Mouse (Mus musculus) hindbrain, embryonic 12.5 days (tissue): ENCODE measurements around the gene Wbp1l. TPM values are rescaled to one million over a fixed set of nuclear protein-coding genes. Genes with fewer than 3 reads are reported as not detected.
A peak's percentile ranks its signal among the peaks of the same experiment; 100 is the strongest.
"Not testable (repeated sequence)": the region's sequence is repeated elsewhere in the genome, so short reads cannot be mapped to it uniquely, and the experiment has no call there.

Experiments used
- ATAC-seq: fragments of 200-750 bp; cut with Nextera tagmentation; 2 replicates; pipeline ENCODE4 v1.8.0; 2017; ENCODE audit warnings: moderate TSS enrichment; ENCODE audit not compliant: low FRiP score
- H3K27ac ChIP-seq: fragments of 300-500 bp; sonication (generic); 2 replicates; pipeline ENCODE4 v1.5.1; 2016; ENCODE audit warnings: mild to moderate bottlenecking
- H3K27me3 ChIP-seq: fragments of 300-500 bp; sonication (generic); 2 replicates; pipeline ENCODE4 v1.6.1; 2016; ENCODE audit warnings: mild to moderate bottlenecking
- H3K36me3 ChIP-seq: fragments of 300-500 bp; sonication (generic); 2 replicates; pipeline ENCODE4 v1.6.1; 2016; ENCODE audit warnings: mild to moderate bottlenecking
- H3K4me1 ChIP-seq: fragments of 300-500 bp; sonication (generic); 2 replicates; pipeline ENCODE4 v1.6.1; 2016
- H3K4me2 ChIP-seq: fragments of 300-500 bp; sonication (generic); replicated peaks from 2 replicates; pipeline ENCODE4 v1.6.1; 2016; ENCODE audit warnings: mild to moderate bottlenecking
- H3K4me3 ChIP-seq: fragments of 300-500 bp; sonication (generic); 2 replicates; pipeline ENCODE4 v1.5.1; 2016; ENCODE audit warnings: mild to moderate bottlenecking
- H3K9ac ChIP-seq: fragments of 300-500 bp; sonication (generic); 2 replicates; pipeline ENCODE4 v1.6.1; 2016; ENCODE audit warnings: mild to moderate bottlenecking, moderate library complexity
- H3K9me3 ChIP-seq: fragments of 300-500 bp; sonication (generic); replicated peaks from 2 replicates; pipeline ENCODE4 v1.6.1; 2016; ENCODE audit warnings: mild to moderate bottlenecking
- WGBS: fragments of 180-500 bp; shearing (Covaris S2); methylation state at CpG from one replicate; pipeline ENCODE4 v1.1.7; 2016; 5-methylcytosine and 5-hydroxymethylcytosine counted together
- polyA plus RNA-seq: library from polyadenylated mRNA; unstranded; fragments of >200 nt; fragmentation: Nextera tagmentation; extraction: Ambion mirVana; gene quantifications from 2 replicates; pipeline ENCODE4 v1.2.1, GENCODE M21; 2016

The Wbp1l gene
- polyA plus RNA-seq, result 54.6 and 56.4 TPM in 2 replicates

DNA sequence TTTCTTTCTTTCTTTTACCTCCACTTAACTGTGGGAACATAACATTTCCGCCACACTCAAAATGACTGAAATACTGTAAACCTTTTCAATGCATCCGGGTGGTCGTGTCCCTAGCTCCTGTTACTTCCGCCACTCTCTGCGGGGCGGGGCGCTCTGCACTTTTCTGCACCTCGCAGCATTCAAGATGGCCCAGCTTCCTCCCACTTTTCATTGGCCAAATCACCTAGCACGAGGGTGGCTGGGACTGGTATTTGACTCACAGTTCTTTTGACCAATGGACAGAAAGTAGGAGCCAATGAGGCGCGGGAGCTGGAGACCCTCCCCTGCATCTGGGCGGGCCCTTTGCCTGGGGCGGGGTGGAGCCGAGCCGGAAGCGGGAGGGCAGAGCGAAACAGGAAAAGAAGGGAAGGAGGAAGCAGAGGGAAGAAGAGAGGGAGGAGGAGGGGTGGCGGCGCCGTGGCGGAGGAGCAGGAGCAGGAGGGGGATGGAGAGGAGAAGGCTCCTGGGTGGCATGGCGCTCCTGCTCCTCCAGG lies at the start of gene Wbp1l:
Gene Wbp1l, plus strand, starts transcription at position 365 of the 533 bp plus-strand sequence.
- peak within 1 kb of the TSS; percentile 60 for H3K27ac ChIP-seq
- peaks cover 20% of the 10 kb centered on the region for H3K4me1 ChIP-seq
- peak within 1 kb of the TSS; percentile 94 for H3K4me3 ChIP-seq
- peak within 1 kb of the TSS; percentile 97 for H3K4me2 ChIP-seq
- H3K9me3 ChIP-seq, result no peaks in the 10 kb centered on the region
- H3K9ac ChIP-seq, result peak within 1 kb of the TSS; percentile 87
- peak; percentile 99 for ATAC-seq
- peaks cover 15% of the 10 kb centered on the region; the same call in 1 of the 2 replicates for H3K36me3 ChIP-seq
- WGBS, result under 1% methylated on average over 21 of the region's 22 CpGs
- H3K27me3 ChIP-seq, result no peaks in the 10 kb centered on the region

DNA sequence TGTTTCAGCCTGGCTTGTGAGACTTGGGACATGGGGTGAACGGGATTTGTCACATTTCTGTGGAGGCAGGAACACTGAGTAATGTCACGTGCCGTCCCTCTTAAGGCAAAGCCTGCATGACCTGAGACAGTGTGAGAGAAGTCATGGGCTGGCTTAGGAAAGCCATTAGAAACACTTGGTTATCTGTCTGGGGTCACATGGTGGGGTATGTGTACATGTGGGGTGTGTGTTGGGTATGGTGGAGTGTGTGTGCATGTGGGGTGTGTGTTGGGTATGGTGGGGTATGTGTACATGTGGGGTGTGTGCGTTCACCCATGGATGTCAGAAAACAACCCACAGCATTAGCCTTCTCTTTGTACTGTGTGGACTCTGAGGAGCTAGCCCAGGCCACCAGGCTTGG lies 48.5 kb upstream of the Wbp1l start:
- no peak overlapping the region for H3K4me3 ChIP-seq
- no peaks in the 10 kb centered on the region for H3K9me3 ChIP-seq
- no peak for ATAC-seq
- H3K4me1 ChIP-seq, result peaks cover 5% of the 10 kb centered on the region
- no peak overlapping the region for H3K4me2 ChIP-seq
- H3K27me3 ChIP-seq, result no peaks in the 10 kb centered on the region
- H3K27ac ChIP-seq, result no peak overlapping the region
- H3K36me3 ChIP-seq, result peaks cover 58% of the 10 kb centered on the region
- H3K9ac ChIP-seq, result no peak overlapping the region
- 88% methylated on average over 4 of the region's 4 CpGs for WGBS

DNA sequence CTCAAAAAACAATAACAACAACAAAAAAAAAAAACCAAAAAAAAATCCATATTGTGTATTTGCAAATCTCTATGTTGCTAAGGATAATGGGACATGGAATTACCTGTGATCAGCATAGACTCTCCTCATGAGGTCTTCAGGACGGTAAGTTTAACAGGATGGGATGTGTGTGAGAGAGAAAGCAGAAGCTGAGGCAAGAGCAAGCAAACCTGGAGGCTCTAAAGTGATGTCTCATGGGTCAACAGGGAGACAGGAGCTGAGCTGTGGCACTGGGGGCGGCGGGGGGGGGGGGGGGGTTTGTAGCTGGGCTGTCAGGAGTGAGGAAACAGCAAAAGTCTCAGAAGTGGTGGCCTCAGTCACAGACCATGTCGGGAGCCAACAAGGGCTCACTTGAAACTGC lies 46.4 kb upstream of the Wbp1l start:
- H3K36me3 ChIP-seq, result peaks cover 70% of the 10 kb centered on the region

DNA sequence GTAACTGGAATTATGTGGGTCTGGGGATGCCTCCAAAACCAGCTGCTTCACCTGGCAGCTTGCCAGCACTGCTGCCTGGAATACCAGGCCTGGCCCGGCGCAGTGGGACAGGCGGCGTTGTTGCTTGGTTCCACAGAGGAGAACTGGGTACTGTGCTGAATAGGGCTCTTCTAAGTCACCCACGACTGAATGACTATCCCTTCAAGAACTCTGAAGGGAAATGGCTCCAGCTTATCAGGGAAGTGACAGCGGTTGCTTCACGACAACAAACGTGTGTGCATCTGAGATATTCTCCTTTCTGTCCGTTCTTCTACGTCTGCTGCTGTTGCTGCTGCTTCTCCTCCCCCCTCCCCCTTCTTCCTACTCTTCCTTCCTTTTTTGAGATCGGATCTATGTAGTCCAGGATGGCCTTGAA lies 45.3 kb upstream of the Wbp1l start:
- peak; percentile 58 for ATAC-seq
- Histone ChIP-seq H3K9me3 (no peaks in the 10 kb centered on the region), H3K36me3 (peaks cover 68% of the 10 kb centered on the region), H3K27me3 (no peaks in the 10 kb centered on the region), H3K4me1 (peaks cover 3% of the 10 kb centered on the region; the same call in 1 of the 2 replicates), H3K9ac (no peak overlapping the region), H3K4me3 (no peak overlapping the region), H3K27ac (0 out of 2 replicates have a peak overlapping the region, but pooled peaks have one; percentile 30), H3K4me2 (no peak overlapping the region)
- 76% methylated on average over 11 of the region's 11 CpGs for WGBS

More for the DNA sequence above, 46.4 kb upstream of the Wbp1l start:
- H3K27me3 ChIP-seq, result no peaks in the 10 kb centered on the region
- WGBS, result 89% methylated on average over 3 of the region's 4 CpGs
- no peak for ATAC-seq
- H3K9me3 ChIP-seq, result no peaks in the 10 kb centered on the region
- no peak overlapping the region for H3K27ac ChIP-seq
- no peak overlapping the region for H3K9ac ChIP-seq
- H3K4me1 ChIP-seq, result peaks cover 5% of the 10 kb centered on the region
- H3K4me2 ChIP-seq, result no peak overlapping the region
- no peak overlapping the region for H3K4me3 ChIP-seq

DNA sequence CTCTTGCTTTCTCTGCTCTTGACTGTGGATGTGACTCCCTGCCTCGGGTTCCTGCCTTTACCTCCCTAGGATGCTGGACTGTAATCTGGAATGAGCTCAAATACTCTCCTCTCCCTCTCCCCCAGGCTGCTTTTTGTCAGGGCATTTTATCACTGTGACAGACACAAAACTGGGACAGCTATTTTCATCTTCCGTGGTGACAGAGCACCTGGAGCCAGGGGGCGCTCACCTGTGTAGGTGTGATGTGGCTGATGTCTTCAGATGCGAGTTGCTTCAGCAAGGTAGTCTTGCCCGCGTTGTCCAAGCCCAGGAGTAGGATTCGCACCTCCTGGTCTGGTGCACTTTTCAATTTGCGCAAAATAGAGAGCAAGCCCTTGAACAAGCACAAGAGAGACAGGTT lies 40.9 kb upstream of the Wbp1l start:
- Histone ChIP-seq H3K4me1 (peaks cover 3% of the 10 kb centered on the region; the same call in 1 of the 2 replicates), H3K9ac (no peak overlapping the region), H3K9me3 (no peaks in the 10 kb centered on the region), H3K27ac (no peak overlapping the region), H3K4me3 (no peak overlapping the region), H3K36me3 (peaks cover 39% of the 10 kb centered on the region), H3K27me3 (no peaks in the 10 kb centered on the region), H3K4me2 (no peak overlapping the region)
- 79% methylated on average over 8 of the region's 8 CpGs for WGBS
- no peak for ATAC-seq

DNA sequence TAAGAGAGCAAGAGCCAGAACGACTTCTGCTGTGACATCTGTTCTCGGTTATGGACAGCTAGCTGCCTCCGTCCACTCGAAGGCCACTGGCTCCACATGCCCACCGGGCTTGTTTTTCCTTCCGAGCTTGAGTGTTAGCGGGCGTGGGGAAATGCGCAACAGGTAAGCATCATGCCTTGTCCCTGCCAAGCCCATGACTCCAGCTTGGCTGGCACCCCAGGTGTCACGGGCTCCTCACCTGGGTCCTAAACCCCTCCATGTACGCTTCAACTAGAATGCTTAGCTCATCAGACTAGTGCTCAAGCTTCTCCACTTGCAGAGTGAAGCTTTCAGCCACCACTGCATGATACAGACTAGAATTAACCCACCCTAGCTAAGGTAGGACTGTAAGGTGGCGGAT lies 40.3 kb upstream of the Wbp1l start:
- Histone ChIP-seq H3K36me3 (peaks cover 39% of the 10 kb centered on the region), H3K4me2 (no peak overlapping the region), H3K9me3 (no peaks in the 10 kb centered on the region), H3K9ac (no peak overlapping the region), H3K4me1 (0 out of 2 replicates have a peak, but pooled peaks cover under 1% of the 10 kb centered on the region), H3K4me3 (no peak overlapping the region), H3K27ac (no peak overlapping the region), H3K27me3 (no peaks in the 10 kb centered on the region)
- WGBS, result 63% methylated on average over 12 of the region's 12 CpGs
- ATAC-seq, result no peak

DNA sequence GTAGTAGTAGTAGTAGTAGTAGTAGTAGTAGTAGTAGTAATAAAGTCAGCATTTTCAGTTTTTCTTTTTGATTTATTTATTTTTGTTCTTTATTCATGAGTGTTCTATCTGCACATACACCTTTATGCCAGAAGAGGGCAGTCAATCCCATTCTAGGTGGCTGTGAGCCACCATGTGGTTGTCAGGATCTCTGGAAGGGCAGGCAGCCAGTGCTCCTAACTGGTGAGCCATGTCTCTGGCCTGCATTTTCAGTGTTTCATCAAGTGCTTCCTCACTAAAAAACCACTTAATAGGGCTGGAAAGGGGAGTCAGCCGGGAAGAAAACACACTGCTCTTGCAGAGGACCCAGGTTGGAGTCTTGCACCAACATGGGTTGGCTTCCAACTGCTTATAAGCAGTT lies 36.8 kb upstream of the Wbp1l start:
- no peak for ATAC-seq
- no peaks in the 10 kb centered on the region for H3K27me3 ChIP-seq

DNA sequence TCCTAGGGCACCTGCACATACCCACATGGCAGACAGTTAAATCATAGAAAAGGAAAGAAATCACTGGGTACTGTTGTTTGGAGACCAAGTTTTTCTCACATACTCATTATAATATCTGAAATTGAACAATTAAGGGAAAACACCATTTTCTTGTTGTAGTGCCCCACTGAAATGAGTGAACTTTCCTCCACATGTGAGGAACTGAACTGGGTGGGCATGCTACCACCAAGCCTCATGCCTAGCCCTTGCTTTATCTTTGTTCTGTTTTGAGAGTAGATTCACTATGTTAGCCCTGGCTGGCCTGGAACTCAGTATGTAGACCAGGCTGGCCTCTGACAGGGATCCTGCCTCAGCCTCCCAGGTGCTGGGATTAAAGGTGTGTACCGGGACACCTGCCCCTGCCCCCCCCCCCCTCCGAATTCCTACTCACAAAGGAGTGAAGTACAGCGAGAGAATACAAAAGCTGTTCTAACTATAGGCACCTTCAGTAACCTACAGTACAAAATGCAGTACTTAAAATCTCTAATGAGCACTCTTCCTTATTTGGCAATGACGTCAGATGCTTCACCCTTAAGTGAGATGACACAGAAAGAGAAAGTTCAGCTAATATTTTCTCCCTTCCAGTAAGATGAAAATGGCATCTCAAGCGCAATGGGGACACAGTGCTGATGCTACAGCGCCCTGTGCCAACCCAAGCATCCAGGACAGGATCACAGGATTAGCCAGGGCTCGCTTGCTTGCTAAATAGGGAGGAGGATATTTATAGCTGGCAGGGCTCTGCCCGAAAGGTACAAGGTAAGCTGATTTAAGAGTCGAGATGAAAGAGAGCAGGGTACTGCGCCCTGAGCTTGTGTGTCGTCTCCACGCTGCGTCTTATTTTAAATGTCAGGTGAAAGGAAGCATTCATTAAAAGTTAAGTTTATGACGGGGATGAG lies 36.0 kb upstream of the Wbp1l start:
- Histone ChIP-seq H3K27ac (peak overlapping the region; percentile 30; the same call in 1 of the 2 replicates), H3K4me1 (0 out of 2 replicates have a peak, but pooled peaks cover 6% of the 10 kb centered on the region), H3K4me2 (no peak overlapping the region), H3K9me3 (no peaks in the 10 kb centered on the region), H3K36me3 (peaks cover 8% of the 10 kb centered on the region), H3K4me3 (no peak overlapping the region), H3K27me3 (no peaks in the 10 kb centered on the region), H3K9ac (no peak overlapping the region)
- no peak for ATAC-seq
- WGBS, result 92% methylated on average over 14 of the region's 14 CpGs

More for the DNA sequence above, 36.8 kb upstream of the Wbp1l start:
- Histone ChIP-seq H3K9me3 (no peaks in the 10 kb centered on the region), H3K36me3 (peaks cover 15% of the 10 kb centered on the region), H3K4me1 (0 out of 2 replicates have a peak, but pooled peaks cover 6% of the 10 kb centered on the region), H3K9ac (no peak overlapping the region), H3K4me2 (no peak overlapping the region), H3K27ac (no peak overlapping the region), H3K4me3 (no peak overlapping the region)
- 43% methylated on average over 1 of the region's 1 CpGs for WGBS

DNA sequence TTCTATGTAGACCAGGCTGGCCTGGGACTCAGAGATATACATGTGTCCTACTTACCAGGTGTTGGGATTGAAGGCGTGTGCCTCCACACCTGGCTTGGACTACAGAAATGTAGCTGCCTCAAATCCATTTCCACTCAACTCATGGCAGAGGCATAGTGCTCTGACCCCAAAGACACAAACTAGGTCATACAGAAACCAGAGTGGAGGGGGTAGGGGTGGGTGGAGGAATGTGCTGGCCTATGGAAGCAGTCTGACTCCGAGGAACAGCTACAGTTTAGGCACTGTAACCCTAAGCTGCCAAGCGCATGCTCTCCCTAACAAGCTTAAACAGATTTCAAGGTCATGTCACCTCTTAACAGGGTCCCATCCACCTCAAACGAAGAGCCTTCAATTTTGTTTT lies 35.3 kb upstream of the Wbp1l start:
- Histone ChIP-seq H3K4me3 (no peak overlapping the region), H3K27ac (no peak overlapping the region), H3K9me3 (no peaks in the 10 kb centered on the region), H3K4me2 (no peak overlapping the region), H3K4me1 (0 out of 2 replicates have a peak, but pooled peaks cover 6% of the 10 kb centered on the region), H3K9ac (no peak overlapping the region), H3K27me3 (no peaks in the 10 kb centered on the region), H3K36me3 (0 out of 2 replicates have a peak, but pooled peaks cover 5% of the 10 kb centered on the region)
- 83% methylated on average over 4 of the region's 4 CpGs for WGBS
- no peak for ATAC-seq

DNA sequence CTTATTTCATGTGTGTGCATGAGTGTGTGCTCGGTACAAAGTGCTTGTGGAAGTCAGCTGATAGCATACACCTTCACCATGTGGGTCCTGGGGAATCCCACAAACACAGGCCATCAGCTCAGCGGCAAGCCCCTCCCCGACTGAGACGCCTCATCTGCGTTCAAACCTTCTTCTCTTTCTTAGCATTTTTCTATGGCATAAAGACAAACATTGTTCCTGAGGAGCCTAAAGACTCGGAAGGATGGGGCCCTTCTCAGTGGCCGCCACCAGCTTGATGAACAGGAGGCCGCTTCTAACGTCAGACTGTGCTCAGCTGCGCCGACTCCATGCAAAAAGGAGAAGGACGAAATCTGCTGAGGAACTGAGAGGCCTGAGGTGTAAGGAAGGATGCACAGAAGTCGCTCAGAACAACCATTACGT lies 34.8 kb upstream of the Wbp1l start:
- Histone ChIP-seq H3K4me3 (no peak overlapping the region), H3K9ac (no peak overlapping the region), H3K9me3 (no peaks in the 10 kb centered on the region), H3K27me3 (no peaks in the 10 kb centered on the region), H3K36me3 (0 out of 2 replicates have a peak, but pooled peaks cover 5% of the 10 kb centered on the region), H3K4me2 (no peak overlapping the region), H3K4me1 (0 out of 2 replicates have a peak, but pooled peaks cover 6% of the 10 kb centered on the region), H3K27ac (no peak overlapping the region; the same call in 1 of the 2 replicates)
- 74% methylated on average over 14 of the region's 14 CpGs for WGBS
- no peak for ATAC-seq

DNA sequence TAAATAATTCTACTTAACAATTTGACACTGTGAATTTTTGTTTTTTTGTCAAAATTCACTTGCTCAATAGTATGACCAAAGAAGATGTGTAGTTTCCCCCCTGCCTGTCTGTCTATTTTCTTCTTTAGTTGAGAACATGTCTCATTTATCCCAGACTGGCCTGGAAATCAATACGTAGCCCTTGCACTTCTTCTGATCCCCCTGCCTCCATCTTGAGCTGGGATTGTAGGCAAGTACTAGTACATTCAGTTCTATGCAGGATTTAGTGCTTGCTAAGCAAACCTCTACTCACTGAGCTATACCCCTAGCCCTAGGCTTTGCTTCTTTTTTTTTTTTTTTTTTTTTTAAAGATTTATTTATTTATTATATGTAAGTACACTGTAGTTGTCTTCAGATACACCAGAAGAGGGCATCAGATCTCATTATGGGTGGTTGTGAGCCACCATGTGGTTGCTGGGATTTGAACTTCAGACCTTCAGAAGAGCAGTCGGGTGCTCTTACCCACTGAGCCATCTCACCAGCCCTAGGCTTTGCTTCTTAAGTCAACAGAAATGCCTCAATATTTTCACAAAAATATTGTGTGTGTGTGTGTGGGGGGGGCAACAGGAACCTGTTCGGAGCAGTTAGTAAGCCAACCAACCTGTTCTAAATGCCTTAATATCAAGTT lies 27.5 kb upstream of the Wbp1l start:
- H3K9ac ChIP-seq, result peak overlapping the region; percentile 82; the same call in 1 of the 2 replicates
- H3K9me3 ChIP-seq, H3K27me3 ChIP-seq, H3K36me3 ChIP-seq, H3K27ac ChIP-seq, ATAC-seq: not testable (repeated sequence)
- H3K4me1 ChIP-seq, result peaks cover 15% of the 10 kb centered on the region
- 91% methylated on average over 3 of the region's 3 CpGs for WGBS
- H3K4me3 ChIP-seq, result peak overlapping the region; percentile 78
- peak overlapping the region; percentile 69 for H3K4me2 ChIP-seq

DNA sequence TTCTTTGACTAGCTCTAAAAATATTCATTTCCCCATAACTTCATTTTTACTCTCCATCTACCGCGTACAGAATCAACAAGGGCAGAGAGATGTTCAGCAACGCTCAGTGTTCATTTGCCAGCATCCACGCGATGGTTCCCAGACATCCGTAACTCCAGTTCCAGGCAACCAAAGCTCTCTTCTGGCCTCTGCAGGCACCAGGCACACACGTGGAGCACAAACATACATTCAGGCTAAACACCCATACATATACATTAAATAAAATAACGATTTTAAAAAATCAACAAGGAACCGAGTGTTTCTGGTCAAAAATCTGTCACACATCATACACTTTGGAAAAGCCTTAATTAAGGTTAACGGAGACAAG lies 27.0 kb upstream of the Wbp1l start:
- Histone ChIP-seq H3K4me1 (peaks cover 15% of the 10 kb centered on the region), H3K36me3 (no peaks in the 10 kb centered on the region), H3K27me3 (no peaks in the 10 kb centered on the region), H3K27ac (no peak overlapping the region), H3K9me3 (no peaks in the 10 kb centered on the region), H3K4me3 (peak overlapping the region; percentile 78), H3K4me2 (peak overlapping the region; percentile 69), H3K9ac (peak overlapping the region; percentile 82; the same call in 1 of the 2 replicates)
- 28% methylated on average over 10 of the region's 10 CpGs for WGBS
- no peak for ATAC-seq
